Mouse (Mus musculus) gastrocnemius, postnatal 14 days (tissue): ENCODE measurements at regions not wholly inside any gene's neighbourhood (a gene's known extent, or its start where the extent isn't known, plus 50 kb on each side); places are given as distances from the start of the nearest gene placed in this dataset.

Source experiments
- DNase-seq: peaks from one replicate; pipeline ENCODE4 v3.0.0; 2021; ENCODE audit warnings: mixed read lengths
- intact Hi-C: fragments of 180-260 bp; cut with DNase I; formaldehyde crosslinking; loops from one replicate; pipeline ENCODE4 v1.15.1; 2025; ENCODE audit warnings: low total_unique reads

- intact Hi-C loops = no loop called here
- no peak for DNase-seq
Observed at GRCm38 (mm10) chr9:31604497-31605090, 140.3 kb upstream of the Tmem45b start.

- intact Hi-C loops = no loop called here
- DNase-seq = no peak
Observed at GRCm38 (mm10) chr9:31602707-31603106, 138.4 kb upstream of the Tmem45b start.

GRCm38 (mm10) chr9:31595096-31595495, 130.8 kb upstream of the Tmem45b start:
- peak; percentile 29 for DNase-seq

GRCm38 (mm10) chr9:31587671-31588070, 123.4 kb upstream of the Tmem45b start:
- DNase-seq = no peak
- intact Hi-C loops = no loop called here

More at GRCm38 (mm10) chr9:31595096-31595495, 130.8 kb upstream of the Tmem45b start:
- intact Hi-C loops = no loop called here

GRCm38 (mm10) chr9:31583983-31584382, 119.7 kb upstream of the Tmem45b start:
- no peak for DNase-seq

GRCm38 (mm10) chr9:31582947-31583346, 118.7 kb upstream of the Tmem45b start:
- intact Hi-C loops = no loop called here
- DNase-seq = no peak

More at GRCm38 (mm10) chr9:31583983-31584382, 119.7 kb upstream of the Tmem45b start:
- intact Hi-C loops = no loop called here

- intact Hi-C loops = no loop called here
- peak; percentile 32 for DNase-seq
Observed at GRCm38 (mm10) chr9:31578506-31579173, 114.4 kb upstream of the Tmem45b start.

GRCm38 (mm10) chr9:31577066-31577465, 112.8 kb upstream of the Tmem45b start:
- no peak for DNase-seq
- intact Hi-C loops = no loop called here

GRCm38 (mm10) chr9:31567029-31567428, 102.8 kb upstream of the Tmem45b start:
- intact Hi-C loops = loop anchor here (10.0 kb wide), 1 partner anchor 588 kb away; no protein-coding TSS in a partner anchor

GRCm38 (mm10) chr9:31566257-31567007, 102.2 kb upstream of the Tmem45b start:
- DNase-seq = peak; percentile 56
- intact Hi-C loops = loop anchor here (10.0 kb wide), 1 partner anchor 588 kb away; no protein-coding TSS in a partner anchor

More at GRCm38 (mm10) chr9:31567029-31567428, 102.8 kb upstream of the Tmem45b start:
- peak; percentile 22 for DNase-seq

GRCm38 (mm10) chr9:31564996-31565773, 100.9 kb upstream of the Tmem45b start:
- intact Hi-C loops = loop anchor here (10.0 kb wide), 1 partner anchor 590 kb away; no protein-coding TSS in a partner anchor
- peak; percentile 74 for DNase-seq

GRCm38 (mm10) chr9:31563541-31563940, 99.3 kb upstream of the Tmem45b start:
- intact Hi-C loops = loop anchor here (10.0 kb wide), 1 partner anchor 591 kb away; no protein-coding TSS in a partner anchor
- no peak for DNase-seq

GRCm38 (mm10) chr9:31560226-31560556, 95.9 kb upstream of the Tmem45b start:
- no peak for DNase-seq
- intact Hi-C loops = loop anchor here (10.0 kb wide), 1 partner anchor 595 kb away; no protein-coding TSS in a partner anchor

- peak; percentile 66 for DNase-seq
- intact Hi-C loops = loop anchor here (2.0 to 10.0 kb wide), 3 partner anchors 348 to 595 kb away; no protein-coding TSS in a partner anchor
Observed at GRCm38 (mm10) chr9:31559506-31560225, 95.4 kb upstream of the Tmem45b start.

GRCm38 (mm10) chr9:31543691-31544052, 79.4 kb upstream of the Tmem45b start:
- intact Hi-C loops = no loop called here

GRCm38 (mm10) chr9:31542909-31543690, 78.8 kb upstream of the Tmem45b start:
- DNase-seq = peak; percentile 78
- intact Hi-C loops = no loop called here

More at GRCm38 (mm10) chr9:31543691-31544052, 79.4 kb upstream of the Tmem45b start:
- no peak for DNase-seq

GRCm38 (mm10) chr9:31541615-31542191, 77.4 kb upstream of the Tmem45b start:
- no peak for DNase-seq
- intact Hi-C loops = no loop called here
